14 mouse cellular contexts compared by ENCODE assay signal in the genomic region with DNA sequence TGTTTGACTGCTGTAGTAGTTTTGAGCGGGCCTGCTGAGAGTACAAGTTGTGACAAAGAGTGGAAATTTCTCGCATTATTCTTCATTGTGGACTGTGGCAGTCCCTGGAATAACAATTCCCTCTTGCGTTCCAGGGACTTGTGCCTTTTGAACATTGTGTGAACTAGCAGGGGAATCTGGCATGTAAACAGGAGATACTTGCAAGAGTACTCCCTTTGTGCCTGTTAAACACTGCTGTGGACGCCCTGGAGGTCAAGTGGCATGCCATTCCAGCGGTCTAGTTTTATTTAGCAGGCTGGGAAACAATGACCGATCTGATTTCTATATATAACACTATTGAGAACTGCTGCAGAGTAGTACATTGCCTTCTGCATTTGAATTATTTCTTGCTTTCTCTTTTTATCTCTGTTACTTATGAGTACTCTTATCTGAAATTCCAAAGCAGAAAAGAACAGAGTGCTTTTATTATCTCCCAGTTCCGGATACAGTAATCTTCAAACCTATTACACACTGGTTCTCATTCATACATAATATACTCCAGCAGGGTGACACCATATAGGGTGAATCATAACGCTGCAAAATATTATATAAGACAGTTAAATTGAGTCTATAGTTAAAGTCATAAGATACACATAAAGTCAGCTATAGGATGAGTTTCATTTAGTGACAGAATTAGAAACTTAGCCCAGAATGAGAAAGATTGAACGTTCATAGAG. TPM values are rescaled to one million over a fixed set of nuclear protein-coding genes. Genes with fewer than 3 reads are reported as not detected.
DNase-seq lines count a peak whose midpoint lies in the region; ATAC-seq and TF ChIP-seq lines count a peak whose summit lies in the region.
"Had no signal": no experiment of that assay in that cellular context is flagged by ENCODE, and none has a peak within 500 bp of the region (broad histone marks: within the 10 kb centered on the region; RNA-seq: fewer than 3 reads in every experiment).

TSS of gene Tecrl (minus strand) at position 350 of the 716 bp plus-strand sequence.

- peak; percentile 92 for TF ChIP-seq EP300 in lung, postnatal 0 days (IDR thresholded peaks at IDR 0.05)

- 10% methylated on average over 9 of the region's 9 CpGs for WGBS in heart, embryonic 15.5 days
- 10% methylated on average over 9 of the region's 9 CpGs for WGBS in lung, postnatal 0 days

- H3K27me3 ChIP-seq in heart, embryonic 15.5 days, result no peaks in the 10 kb centered on the region
- H3K27me3 ChIP-seq in lung, postnatal 0 days (replicated peaks; ENCODE audit: insufficient read depth, low read length), result no peaks in the 10 kb centered on the region
- H3K27me3 ChIP-seq: CH12.LX; liver, embryonic 12.5 days; neural tube, embryonic 12.5 days had no signal

- H3K4me1 ChIP-seq in heart, embryonic 15.5 days (replicated peaks), result 0 out of 2 replicates have a peak, but pooled peaks cover 2% of the 10 kb centered on the region
- no peaks in the 10 kb centered on the region for H3K4me1 ChIP-seq in lung, postnatal 0 days (ENCODE audit: insufficient read depth, low read depth, low read length)
- H3K4me1 ChIP-seq: liver, embryonic 12.5 days; neural tube, embryonic 12.5 days had no signal

- no peaks in the 10 kb centered on the region for H3K36me3 ChIP-seq in heart, embryonic 15.5 days
- H3K36me3 ChIP-seq in lung, postnatal 0 days (ENCODE audit: insufficient read depth, low read length), result no peaks in the 10 kb centered on the region
- H3K36me3 ChIP-seq: liver, embryonic 12.5 days; neural tube, embryonic 12.5 days had no signal

- DNase-seq in Muller cell, postnatal 12 days (ENCODE audit: inconsistent ontology term), result peak; percentile 39
- peak; percentile 47 for DNase-seq in embryo, embryonic 10.5 days (ENCODE audit: low spot score)
- DNase-seq in lung, postnatal 0 days (ENCODE audit: low spot score), result peak; percentile 75
- no peak for DNase-seq in thymus, postnatal 4 days
- DNase-seq in cerebellum, adult 11 months, result no peak
- no peak for DNase-seq in cerebellum, adult 9-11 months
- DNase-seq: gastrocnemius, postnatal 25 days; kidney, postnatal 36 days; right cerebral cortex, postnatal 25 days; thymus, adult 18-20 months had no signal

- TF ChIP-seq CTCF in lung, postnatal 0 days (IDR thresholded peaks at IDR 0.05), result peak; percentile 14; the same call in 1 of the 2 replicates

- H3K4me2 ChIP-seq in heart, embryonic 15.5 days, result peak within 1 kb of the TSS; percentile 41
- peak within 1 kb of the TSS; percentile 15 for H3K4me2 ChIP-seq in lung, postnatal 0 days (replicated peaks; ENCODE audit: low read depth, low read length)
- H3K4me2 ChIP-seq: liver, embryonic 12.5 days; neural tube, embryonic 12.5 days had no signal

- ATAC-seq in heart, embryonic 15.5 days (replicated peaks; ENCODE audit: insufficient number of reproducible peaks, insufficient read depth, low FRiP score, low read depth), result peak; percentile 86
- ATAC-seq in lung, postnatal 0 days, result peak; percentile 87
- ATAC-seq: liver, embryonic 12.5 days had no signal

- H3K9ac ChIP-seq in heart, embryonic 15.5 days, result no peak within 1 kb of the TSS
- no peak within 1 kb of the TSS for H3K9ac ChIP-seq in lung, postnatal 0 days (replicated peaks; ENCODE audit: low read depth)
- H3K9ac ChIP-seq: liver, embryonic 12.5 days; neural tube, embryonic 12.5 days had no signal

- peak within 1 kb of the TSS; percentile 89 for H3K27ac ChIP-seq in heart, embryonic 15.5 days
- H3K27ac ChIP-seq in lung, postnatal 0 days (ENCODE audit: low read length), result peak within 1 kb of the TSS; percentile 1; the same call in 1 of the 2 replicates
- H3K27ac ChIP-seq: liver, embryonic 12.5 days; neural tube, embryonic 12.5 days had no signal

- H3K9me3 ChIP-seq in heart, embryonic 15.5 days (replicated peaks), result no peaks in the 10 kb centered on the region
- no peaks in the 10 kb centered on the region for H3K9me3 ChIP-seq in lung, postnatal 0 days (ENCODE audit: low read length)
- H3K9me3 ChIP-seq: liver, embryonic 12.5 days; neural tube, embryonic 12.5 days had no signal

- peak within 1 kb of the TSS; percentile 47 for H3K4me3 ChIP-seq in heart, embryonic 15.5 days
- H3K4me3 ChIP-seq in lung, postnatal 0 days (ENCODE audit: low read depth, low read length), result no peak within 1 kb of the TSS
- H3K4me3 ChIP-seq: liver, embryonic 12.5 days; neural tube, embryonic 12.5 days had no signal

RNA-seq across cellular contexts. Expression of gene Tecrl, which starts in this region (rescaled TPM):
- 26.2 and 31.3 TPM in 2 replicates for polyA plus RNA-seq in heart, embryonic 15.5 days (2015; fragmentation: Nextera tagmentation; extraction: Ambion mirVana)
- polyA plus RNA-seq in lung, postnatal 0 days (2015; fragmentation: Nextera tagmentation; extraction: Ambion mirVana), result 3.2 and 3.7 TPM in 2 replicates

Comparison
In these comparisons a context has a peak if more than half of its experiments do, and no peak if none do; other contexts are left out.
1. DNase-seq: peak in Muller cell, postnatal 12 days (single experiment), embryo, embryonic 10.5 days (single experiment) and lung, postnatal 0 days (single experiment); none in thymus, postnatal 4 days (single experiment), cerebellum, adult 11 months (single experiment) and cerebellum, adult 9-11 months (single experiment).